Mouse (Mus musculus): ENCODE results near the gene Gfm2.

Gfm2 gene

DNA sequence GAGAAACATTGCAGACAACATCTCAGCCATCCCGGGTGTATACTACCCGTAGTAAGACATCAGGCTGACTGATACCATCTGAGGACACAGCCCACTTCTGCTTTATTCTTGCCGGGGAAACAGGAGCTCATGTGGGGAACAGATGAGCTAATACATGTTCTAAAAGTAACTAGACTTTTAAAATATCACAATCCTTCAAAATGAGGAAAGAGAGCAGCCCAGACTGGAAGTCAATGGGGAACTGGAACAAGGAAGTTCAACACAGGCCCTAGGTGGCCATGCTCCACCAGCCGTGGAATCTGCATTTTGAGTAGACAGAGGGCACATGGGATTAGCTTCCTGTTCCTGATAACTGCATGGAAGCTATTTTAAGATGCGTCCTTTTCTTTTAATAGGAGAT lies 50.0 kb downstream of the Gfm2 start:
- DNase-seq (ENCODE audit: low spot score), result no peak

- DNase-seq (ENCODE audit: low spot score), result no peak
Observed at GRCm38 (mm10) chr13:97192649-97193048, 54.9 kb downstream of the Gfm2 start.

DNA sequence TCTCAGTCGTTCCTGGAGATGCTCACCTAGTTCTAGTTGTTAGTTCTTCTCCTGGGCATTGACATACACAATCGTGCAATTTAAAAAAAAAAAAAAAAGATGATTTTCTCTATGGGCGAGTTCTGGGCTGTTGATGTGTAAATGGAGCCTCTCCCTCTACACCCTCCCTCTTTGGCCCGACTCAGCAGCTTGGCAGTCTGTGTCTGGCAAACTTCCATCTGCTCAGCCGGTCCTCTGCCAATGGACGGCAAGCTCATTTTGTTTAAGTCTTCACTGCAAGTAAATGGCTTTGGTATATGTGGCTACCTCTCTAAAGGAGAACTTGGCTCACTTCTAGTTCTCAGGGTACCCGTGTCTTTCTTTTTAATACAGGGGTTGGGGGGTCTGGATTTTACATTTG lies 55.7 kb downstream of the Gfm2 start:
- no peak for DNase-seq (ENCODE audit: low spot score)

- no peak for DNase-seq (ENCODE audit: low spot score)
Observed at GRCm38 (mm10) chr13:97196186-97196924, 58.6 kb downstream of the Gfm2 start.

DNA sequence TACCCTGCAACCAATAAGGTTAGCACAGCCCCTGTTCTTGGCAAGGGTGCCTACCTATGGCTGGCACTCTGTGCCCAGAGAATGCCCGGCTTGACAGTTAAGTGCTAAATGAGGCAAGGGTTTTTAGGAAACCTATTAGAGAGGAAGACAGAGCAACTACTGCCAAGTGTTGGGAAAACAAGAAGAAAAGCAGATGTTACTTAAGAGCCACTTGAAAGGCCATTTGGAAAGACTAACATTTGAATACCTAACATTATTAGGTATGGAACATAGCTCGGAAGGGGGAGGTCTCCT lies 59.1 kb downstream of the Gfm2 start:
- DNase-seq (ENCODE audit: low spot score), result no peak

DNA sequence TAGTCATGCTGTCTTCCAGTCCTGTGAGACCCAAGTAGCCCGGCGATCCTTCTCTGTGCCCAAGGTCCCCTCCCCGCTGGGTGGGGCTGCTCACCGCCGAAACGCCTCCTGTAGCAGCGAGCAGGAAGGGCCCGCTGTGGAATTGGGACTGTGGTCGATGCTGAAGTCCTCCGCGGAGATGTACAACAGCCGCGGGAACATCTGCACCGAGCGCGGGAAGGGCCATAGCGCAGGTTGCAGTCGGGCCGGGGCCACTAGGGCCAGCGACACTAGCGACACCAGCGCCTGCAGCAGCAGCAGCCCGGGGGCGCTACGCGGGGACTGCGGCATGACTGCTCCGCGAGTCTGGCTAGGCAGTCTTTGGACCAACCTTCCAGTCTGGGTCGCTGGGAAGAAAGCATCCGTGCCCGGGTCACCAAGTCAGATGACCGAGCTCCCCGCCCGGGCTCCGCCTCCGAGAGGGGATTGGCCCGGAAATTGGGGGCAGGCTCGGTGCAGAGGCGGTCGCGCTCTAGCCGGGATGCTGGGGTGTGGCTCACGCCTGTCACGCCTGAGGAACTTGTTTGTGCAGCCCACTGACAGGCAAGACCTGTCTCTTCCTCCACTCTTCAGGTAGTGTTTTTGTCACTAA lies 60.3 kb downstream of the Gfm2 start, which contains the start of gene Hexb:
TSS of gene Hexb (minus strand) at position 426 of the 631 bp plus-strand sequence.
- DNase-seq (ENCODE audit: low spot score), result peak; percentile 83

- DNase-seq (ENCODE audit: low spot score), result no peak
Observed at GRCm38 (mm10) chr13:97199123-97199522, 61.4 kb downstream of the Gfm2 start.

GRCm38 (mm10) chr13:97201076-97201475 lies 63.3 kb downstream of the Gfm2 start:
- no peak for DNase-seq (ENCODE audit: low spot score)

DNA sequence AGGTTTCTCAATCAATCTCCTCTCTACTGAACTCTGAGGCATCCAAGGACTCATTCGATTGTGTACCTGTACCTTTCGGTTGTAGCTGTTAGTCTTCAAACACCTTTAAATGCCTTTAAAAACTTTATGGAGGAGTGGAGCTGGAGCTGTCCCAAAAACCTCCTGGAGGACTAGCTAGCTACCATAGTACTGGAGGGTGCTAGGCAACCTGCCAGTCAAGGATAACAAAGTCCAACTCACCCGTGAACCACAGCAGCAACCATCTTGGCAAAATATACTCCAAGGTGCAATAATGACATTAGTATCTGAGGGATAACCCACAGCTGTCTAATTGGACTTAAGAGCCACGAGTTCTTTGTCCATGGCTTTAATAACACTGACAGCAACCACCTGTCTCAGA lies 64.2 kb downstream of the Gfm2 start:
- DNase-seq (ENCODE audit: low spot score), result no peak

DNA sequence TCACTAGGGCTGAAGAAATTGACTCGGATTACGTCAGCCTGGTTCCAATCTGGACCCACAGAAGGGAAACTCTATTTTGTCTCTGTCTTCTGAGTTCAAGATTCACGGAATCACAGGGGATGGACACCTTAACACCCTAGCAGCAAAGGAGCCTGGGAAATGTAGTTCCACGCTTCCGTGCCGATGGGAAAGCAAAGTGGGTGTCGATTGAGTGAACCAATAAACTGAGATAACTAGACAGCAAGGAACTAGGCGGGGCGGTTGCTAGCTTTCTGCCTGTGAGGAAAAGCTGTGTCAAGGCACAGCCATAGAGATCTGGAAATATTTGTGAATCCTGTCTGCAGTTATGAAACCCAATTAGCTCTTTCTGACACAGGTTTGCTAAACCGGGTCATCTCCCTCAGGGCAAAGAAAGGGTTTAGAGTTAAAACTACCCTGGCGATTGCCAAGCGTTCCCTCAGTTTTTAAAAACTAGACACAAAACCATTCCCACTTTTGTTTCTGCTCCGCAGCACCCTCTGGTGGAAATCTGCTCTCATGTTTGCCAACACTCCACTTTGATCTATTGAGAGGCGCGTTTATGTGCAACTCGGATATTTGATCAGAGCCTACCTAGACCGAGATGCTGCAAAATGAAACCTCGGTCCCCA lies 67.4 kb downstream of the Gfm2 start:
- peak; percentile 84 for DNase-seq (ENCODE audit: low spot score)

GRCm38 (mm10) chr13:97206046-97206445 lies 68.3 kb downstream of the Gfm2 start:
- DNase-seq (ENCODE audit: low spot score), result no peak

DNA sequence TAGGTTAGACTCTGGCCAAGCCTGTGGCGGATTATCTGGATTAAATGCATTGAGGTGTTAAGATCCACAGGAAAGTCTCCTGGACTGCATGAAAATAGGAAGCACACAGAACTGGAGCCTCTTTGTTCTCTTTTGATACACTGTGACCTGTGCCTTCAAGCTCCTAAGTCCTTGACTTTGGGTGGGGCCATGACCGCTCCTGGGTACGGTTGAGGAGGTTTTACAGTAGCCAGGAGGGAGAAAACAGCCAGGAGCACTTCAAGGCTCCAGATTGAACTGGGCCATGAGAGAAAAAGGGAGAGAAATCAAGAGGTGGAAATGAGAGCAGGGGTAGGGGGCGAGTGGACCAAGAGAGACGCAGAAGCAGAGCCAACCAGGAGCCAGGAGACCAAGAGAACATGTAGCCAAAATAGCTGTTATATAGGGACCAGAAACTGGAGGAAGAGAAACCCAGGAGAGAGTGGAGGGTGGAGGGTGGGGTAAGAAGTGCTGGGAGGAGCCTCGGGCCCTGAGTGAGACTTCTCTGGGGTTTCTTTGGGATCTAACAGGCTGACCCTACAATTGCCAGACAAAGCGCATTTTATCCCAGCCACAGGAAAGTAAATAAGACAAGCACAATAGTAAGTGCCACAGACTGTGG lies 69.9 kb downstream of the Gfm2 start:
- DNase-seq (ENCODE audit: low spot score), result no peak

DNA sequence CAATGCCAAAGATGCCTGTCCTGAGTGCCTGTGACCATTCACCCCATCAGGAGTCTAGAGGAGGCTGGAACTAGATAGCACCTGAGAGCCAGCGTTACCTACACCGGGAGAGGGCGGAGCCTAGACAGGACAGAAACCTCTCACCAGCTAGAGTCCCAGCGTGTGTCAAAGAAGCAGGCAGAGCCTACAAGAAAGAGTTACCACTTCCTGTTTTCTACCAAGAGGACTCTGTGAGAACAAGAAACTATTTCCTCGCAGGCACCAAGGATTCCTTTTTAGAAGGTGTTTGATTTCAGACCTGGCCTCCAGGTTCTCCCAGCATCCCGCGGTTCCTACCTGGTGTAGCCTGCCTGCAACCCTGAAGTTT lies 70.4 kb downstream of the Gfm2 start:
- DNase-seq (ENCODE audit: low spot score), result no peak

DNA sequence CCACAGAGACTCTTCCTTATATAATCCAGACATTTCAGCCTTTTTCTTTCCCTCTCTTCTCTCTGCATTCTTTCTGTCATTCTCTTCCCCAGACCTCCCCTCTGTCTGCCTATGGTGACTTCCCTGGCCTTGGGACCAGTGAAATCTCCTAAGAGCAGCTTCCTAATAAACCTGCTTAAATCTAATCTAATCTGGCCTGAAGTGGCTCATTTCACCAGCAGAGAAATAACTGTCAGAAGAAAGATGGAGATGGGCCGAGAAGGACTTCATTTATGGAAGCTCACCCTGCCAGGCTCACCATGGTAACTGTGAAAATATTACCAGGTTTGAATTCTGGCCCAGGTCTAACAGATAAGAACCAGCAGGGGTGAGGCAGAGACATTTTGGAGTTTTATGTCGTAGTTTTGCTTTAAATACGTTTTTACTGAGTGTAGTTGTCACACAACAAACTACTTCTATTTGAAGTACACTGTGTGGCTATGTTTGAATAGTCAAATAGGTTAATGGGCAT lies 70.8 kb downstream of the Gfm2 start:
- DNase-seq (ENCODE audit: low spot score), result no peak

GRCm38 (mm10) chr13:97214583-97215268 lies 77.0 kb downstream of the Gfm2 start:
- DNase-seq (ENCODE audit: low spot score), result no peak

GRCm38 (mm10) chr13:97215563-97215962 lies 77.8 kb downstream of the Gfm2 start:
- DNase-seq (ENCODE audit: low spot score), result peak; percentile 56

- no peak for DNase-seq (ENCODE audit: low spot score)
Observed at GRCm38 (mm10) chr13:97216196-97216595, 78.5 kb downstream of the Gfm2 start.

GRCm38 (mm10) chr13:97220022-97220421 lies 82.3 kb downstream of the Gfm2 start:
- no peak for DNase-seq (ENCODE audit: low spot score)

DNA sequence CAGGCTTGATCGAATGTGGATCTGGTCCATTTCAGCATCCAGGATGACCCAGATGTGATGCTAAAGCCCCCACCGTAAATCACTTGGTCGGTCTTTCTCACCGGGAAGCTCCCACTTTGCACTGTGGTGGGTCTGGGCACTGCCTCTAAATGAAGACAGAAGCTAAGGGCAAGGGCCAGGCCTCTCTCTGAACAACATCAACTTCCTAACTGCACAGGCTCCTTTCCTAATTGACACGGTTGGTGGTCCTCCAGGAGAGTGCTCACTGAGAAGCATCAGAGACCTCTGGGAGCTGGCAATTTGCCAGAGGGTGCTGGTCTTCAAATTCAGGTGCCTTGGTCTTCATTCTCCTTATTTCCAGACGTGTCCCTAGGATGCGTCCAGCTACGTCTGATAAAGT lies 86.1 kb downstream of the Gfm2 start:
- no peak for DNase-seq (ENCODE audit: low spot score)

DNA sequence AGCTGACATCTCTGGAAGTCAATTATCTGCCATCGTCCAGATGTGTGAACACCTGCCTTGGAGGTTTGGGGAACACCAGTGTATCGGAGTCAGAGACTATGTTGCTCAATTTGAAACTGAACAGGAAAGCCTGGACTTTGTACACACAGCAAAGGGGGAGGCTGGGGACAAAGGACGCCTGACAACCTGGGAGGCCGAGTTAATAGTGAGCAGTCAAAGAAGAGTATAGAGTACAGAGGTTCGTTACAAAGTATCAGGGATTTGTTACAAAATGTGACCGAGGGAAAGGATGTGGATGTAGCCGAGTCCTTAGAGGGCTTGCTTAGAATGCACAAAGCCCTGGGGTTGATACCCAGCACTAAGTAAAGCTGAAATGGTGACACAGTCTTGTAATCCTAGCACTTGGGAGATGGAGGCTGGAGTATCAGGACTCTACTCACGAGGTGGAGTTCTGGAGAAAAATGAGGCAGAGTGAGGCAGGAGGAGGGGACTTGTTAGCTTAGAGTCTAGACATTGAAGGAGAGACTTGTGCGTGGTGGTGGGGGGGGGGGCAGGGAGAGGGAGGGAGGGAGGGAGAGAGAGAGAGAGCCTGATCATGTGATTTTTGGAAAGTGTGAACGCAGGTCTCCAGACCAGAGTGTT lies 86.7 kb downstream of the Gfm2 start:
- DNase-seq (ENCODE audit: low spot score), result no peak

DNA sequence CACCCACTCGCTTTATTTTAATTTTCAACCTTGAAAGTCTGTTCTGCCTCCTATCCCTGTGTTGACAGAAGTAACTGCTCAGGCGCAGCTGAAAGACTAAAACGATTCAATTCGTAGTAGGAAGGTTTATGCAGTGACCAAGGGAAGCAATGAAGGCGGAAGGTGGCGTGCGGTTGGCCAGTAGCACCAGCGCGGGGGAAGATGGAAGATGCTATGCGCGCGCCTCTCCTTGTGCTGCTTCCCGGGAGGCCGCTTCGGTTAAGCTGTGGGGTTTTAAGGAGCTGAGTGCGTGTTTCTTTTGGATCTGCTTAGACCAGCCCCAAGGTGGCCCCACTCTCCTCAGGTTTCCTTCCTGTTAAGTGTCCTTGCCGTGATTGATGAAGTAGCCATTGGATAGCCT lies 87.4 kb downstream of the Gfm2 start:
- no peak for DNase-seq (ENCODE audit: low spot score)

DNA sequence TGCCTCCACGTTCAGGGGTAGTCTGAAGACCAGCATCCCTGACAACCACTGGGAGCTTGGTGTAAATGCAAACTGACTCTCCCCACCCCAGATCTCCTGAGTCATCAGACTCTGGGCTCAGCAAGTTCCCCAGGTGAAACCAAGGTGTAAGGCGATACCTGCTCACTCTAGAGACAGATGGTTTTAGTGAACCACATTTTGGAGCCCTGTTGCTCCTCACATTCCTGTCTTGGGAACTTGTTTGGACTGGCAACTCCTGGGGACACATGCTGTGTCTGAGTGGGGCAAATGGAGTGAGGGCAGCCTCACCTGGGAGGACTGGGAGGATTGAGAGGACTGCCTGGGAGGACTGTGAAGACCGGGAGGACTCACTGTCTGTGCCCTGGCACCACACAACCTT lies 90.1 kb downstream of the Gfm2 start:
- DNase-seq (ENCODE audit: low spot score), result no peak
